Mouse (Mus musculus) heart, postnatal 0 days (tissue): ENCODE measurements at regions not wholly inside any gene's neighbourhood (a gene's known extent, or its start where the extent isn't known, plus 50 kb on each side); places are given as distances from the start of the nearest gene placed in this dataset.
A peak's percentile ranks its signal among the peaks of the same experiment; 100 is the strongest.

ENCODE experiments used
- ATAC-seq: fragments of 200-750 bp; cut with Nextera tagmentation; 2 replicates; pipeline ENCODE4 v1.8.0; 2017; ENCODE audit warnings: low read depth, moderate number of reproducible peaks, moderate library complexity; ENCODE audit not compliant: insufficient read depth
- DNase-seq: peaks from one replicate; pipeline ENCODE4 v3.0.0-alpha.2; 2016; ENCODE audit warnings: low spot score
- H3K27ac ChIP-seq: fragments of 300-500 bp; sonication (generic); 2 replicates; pipeline ENCODE4 v1.5.1; 2014; ENCODE audit warnings: low read depth, mild to moderate bottlenecking
- H3K27me3 ChIP-seq: fragments of 300-500 bp; sonication (generic); 2 replicates; pipeline ENCODE4 v1.6.1; 2014; ENCODE audit warnings: low read length, mixed read lengths; ENCODE audit not compliant: control insufficient read depth, insufficient read depth
- H3K36me3 ChIP-seq: fragments of 300-500 bp; sonication (generic); replicated peaks from 2 replicates; pipeline ENCODE4 v1.6.1; 2014; ENCODE audit warnings: low read length, mixed read lengths; ENCODE audit not compliant: control insufficient read depth, insufficient read depth
- H3K4me1 ChIP-seq: fragments of 300-500 bp; sonication (generic); 2 replicates; pipeline ENCODE4 v1.6.1; 2014; ENCODE audit warnings: antibody characterized with exemption; ENCODE audit not compliant: control insufficient read depth, insufficient read depth
- H3K4me2 ChIP-seq: fragments of 300-500 bp; sonication (generic); 2 replicates; pipeline ENCODE4 v1.6.1; 2014; ENCODE audit warnings: low read depth, mild to moderate bottlenecking, low read length, moderate library complexity
- H3K4me3 ChIP-seq: fragments of 300-500 bp; sonication (generic); 2 replicates; pipeline ENCODE4 v1.5.1; 2014; ENCODE audit warnings: low read depth, low read length
- H3K9ac ChIP-seq: fragments of 300-500 bp; sonication (generic); replicated peaks from 2 replicates; pipeline ENCODE4 v1.6.1; 2014; ENCODE audit warnings: low read depth, low read length, mixed read lengths
- H3K9me3 ChIP-seq: fragments of 300-500 bp; sonication (generic); replicated peaks from 2 replicates; pipeline ENCODE4 v1.6.1; 2016; ENCODE audit warnings: low read length; ENCODE audit not compliant: control insufficient read depth
- CTCF ChIP-seq: IDR thresholded peaks from 2 replicates; pipeline ENCODE4 v1.5.1; 2016; ENCODE audit warnings: antibody characterized with exemption, control low read depth, low read depth
- EP300 ChIP-seq: IDR thresholded peaks from 2 replicates; pipeline ENCODE4 v1.6.1; 2016; ENCODE audit warnings: antibody characterized with exemption, low read depth
- WGBS: fragments of 180-500 bp; shearing (Covaris S2); extraction: QIAGEN DNeasy Blood & Tissue Kit; methylation state at CpG from one replicate; pipeline ENCODE4 v1.1.7; 2014; 5-methylcytosine and 5-hydroxymethylcytosine counted together

DNA sequence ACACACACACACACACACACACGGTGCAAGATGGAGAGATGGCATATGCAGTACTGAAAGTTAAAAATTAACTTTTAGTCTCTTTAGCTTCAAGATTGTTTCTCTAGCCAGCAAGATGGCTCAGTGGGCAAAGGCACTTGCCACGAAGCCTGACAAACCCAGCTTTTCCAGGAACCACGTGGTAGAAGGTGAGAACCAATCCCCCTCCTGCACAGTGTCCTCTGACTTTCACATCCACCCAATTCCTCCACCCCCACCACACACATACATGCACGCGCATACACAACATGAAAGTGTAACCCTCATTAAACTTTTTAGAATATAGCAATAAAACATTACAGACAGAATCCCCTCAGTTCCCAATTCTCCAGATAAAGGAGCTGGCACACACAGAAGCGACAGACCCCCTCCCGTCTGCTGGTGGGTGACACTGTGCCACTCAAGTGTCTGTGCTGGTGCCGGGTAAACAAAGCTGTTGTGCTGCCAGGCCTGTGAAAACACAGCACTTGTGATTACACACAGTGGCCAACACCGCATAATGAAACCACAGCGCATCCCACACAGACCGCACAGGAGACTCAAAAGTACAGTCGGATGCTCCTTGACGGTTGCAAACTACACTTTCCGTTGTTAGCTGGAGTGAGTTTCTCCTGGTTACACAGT, 82.9 kb upstream of the Elac2 start:
- Histone ChIP-seq H3K9me3 (no peaks in the 10 kb centered on the region), H3K4me1 (no peaks in the 10 kb centered on the region), H3K27me3 (no peaks in the 10 kb centered on the region), H3K27ac (no peak overlapping the region), H3K4me2 (no peak overlapping the region), H3K4me3 (no peak overlapping the region), H3K36me3 (no peaks in the 10 kb centered on the region), H3K9ac (no peak overlapping the region)
- 79% methylated on average over 14 of the region's 14 CpGs for WGBS
- no peak for DNase-seq
- no peak for ATAC-seq
- TF ChIP-seq CTCF (no peak), EP300 (no peak)

- 22% methylated on average over 17 of the region's 17 CpGs for WGBS
- Histone ChIP-seq H3K4me3 (no peak overlapping the region), H3K27me3 (no peaks in the 10 kb centered on the region), H3K27ac (no peak overlapping the region), H3K36me3 (no peaks in the 10 kb centered on the region), H3K9ac (no peak overlapping the region), H3K4me1 (no peaks in the 10 kb centered on the region), H3K9me3 (no peaks in the 10 kb centered on the region), H3K4me2 (no peak overlapping the region)
- DNase-seq (peak; percentile 36), ATAC-seq (no peak)
- TF ChIP-seq CTCF (peak; percentile 82), EP300 (no peak)
Measured at GRCm38 (mm10) chr11:64898758-64899586, 79.9 kb upstream of the Elac2 start.

- no peak for TF ChIP-seq EP300
- TF ChIP-seq CTCF, result no peak
- Histone ChIP-seq H3K4me2 (no peak overlapping the region), H3K4me1 (no peaks in the 10 kb centered on the region), H3K4me3 (no peak overlapping the region), H3K9me3 (no peaks in the 10 kb centered on the region), H3K36me3 (no peaks in the 10 kb centered on the region), H3K27ac (no peak overlapping the region), H3K9ac (no peak overlapping the region), H3K27me3 (no peaks in the 10 kb centered on the region)
- no peak for DNase-seq
- ATAC-seq, result no peak
- 74% methylated on average over 15 of the region's 15 CpGs for whole genome bisulfite sequencing
Measured at GRCm38 (mm10) chr11:64899587-64900278, 79.1 kb upstream of the Elac2 start.

- ATAC-seq (no peak), DNase-seq (no peak)
- H3K9ac ChIP-seq, result no peak overlapping the region
- no peaks in the 10 kb centered on the region for H3K27me3 ChIP-seq
- no peaks in the 10 kb centered on the region for H3K9me3 ChIP-seq
- 46% methylated on average over 8 of the region's 8 CpGs for WGBS
- no peak overlapping the region for H3K4me3 ChIP-seq
- H3K4me2 ChIP-seq, result no peak overlapping the region
- no peaks in the 10 kb centered on the region for H3K4me1 ChIP-seq
- H3K36me3 ChIP-seq, result no peaks in the 10 kb centered on the region
- no peak overlapping the region for H3K27ac ChIP-seq
- TF ChIP-seq CTCF, result no peak
- no peak for TF ChIP-seq EP300
Measured at GRCm38 (mm10) chr11:64916783-64917182, 62.1 kb upstream of the Elac2 start.

DNA sequence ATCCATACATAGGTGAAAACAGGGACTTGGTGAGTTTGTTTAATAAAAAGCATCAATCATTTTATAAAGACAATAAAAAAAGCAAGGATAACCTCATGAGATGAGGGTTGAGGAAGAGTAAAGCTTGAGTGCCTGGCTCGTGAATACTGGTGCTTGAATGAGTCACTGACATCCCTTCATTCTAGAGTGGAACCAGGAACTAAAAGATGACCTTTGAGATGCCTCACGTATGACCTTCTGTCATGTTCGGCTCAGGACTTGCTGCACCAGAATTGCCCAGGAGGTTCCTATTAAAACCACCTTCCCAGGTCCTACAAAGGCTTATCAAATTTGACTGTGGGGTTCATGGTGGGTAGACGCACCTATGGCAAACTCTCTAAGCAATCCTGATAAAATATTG, 61.5 kb upstream of the Elac2 start:
- Histone ChIP-seq H3K36me3 (no peaks in the 10 kb centered on the region), H3K9me3 (no peaks in the 10 kb centered on the region), H3K27me3 (no peaks in the 10 kb centered on the region), H3K27ac (no peak overlapping the region), H3K4me1 (no peaks in the 10 kb centered on the region), H3K9ac (no peak overlapping the region), H3K4me3 (no peak overlapping the region), H3K4me2 (no peak overlapping the region)
- no peak for ATAC-seq
- DNase-seq, result no peak
- 67% methylated on average over 4 of the region's 4 CpGs for WGBS
- TF ChIP-seq EP300, result no peak
- no peak for TF ChIP-seq CTCF
